Mouse (Mus musculus) limb, embryonic 13.5 days (tissue): ENCODE data around the gene Vmn2r104. TPM values are rescaled to one million over a fixed set of nuclear protein-coding genes. Genes with fewer than 3 reads are reported as not detected.

Experiments used
- ATAC-seq: fragments of 200-750 bp; cut with Nextera tagmentation; 2 replicates; pipeline ENCODE4 v1.8.0; 2017; ENCODE audit warnings: low read depth, moderate number of reproducible peaks, moderate TSS enrichment; ENCODE audit not compliant: low FRiP score
- H3K27ac ChIP-seq: fragments of 300-500 bp; sonication (generic); 2 replicates; pipeline ENCODE4 v1.5.1; 2015; ENCODE audit warnings: inconsistent platforms, mild to moderate bottlenecking, moderate library complexity
- H3K27me3 ChIP-seq: fragments of 300-500 bp; sonication (generic); 2 replicates; pipeline ENCODE4 v1.6.1; 2015; ENCODE audit warnings: mild to moderate bottlenecking, inconsistent platforms
- H3K36me3 ChIP-seq: fragments of 300-500 bp; sonication (generic); 2 replicates; pipeline ENCODE4 v1.6.1; 2015; ENCODE audit warnings: inconsistent platforms, mild to moderate bottlenecking, moderate library complexity
- H3K4me1 ChIP-seq: fragments of 300-500 bp; sonication (generic); 2 replicates; pipeline ENCODE4 v1.6.1; 2015; ENCODE audit warnings: inconsistent platforms
- H3K4me2 ChIP-seq: fragments of 300-500 bp; sonication (generic); replicated peaks from 2 replicates; pipeline ENCODE4 v1.6.1; 2015; ENCODE audit warnings: inconsistent platforms, mild to moderate bottlenecking, moderate library complexity
- H3K4me3 ChIP-seq: fragments of 300-500 bp; sonication (generic); 2 replicates; pipeline ENCODE4 v1.5.1; 2015; ENCODE audit warnings: moderate library complexity, mild to moderate bottlenecking, inconsistent platforms
- H3K9ac ChIP-seq: fragments of 300-500 bp; sonication (generic); 2 replicates; pipeline ENCODE4 v1.6.1; 2015; ENCODE audit warnings: mild to moderate bottlenecking, inconsistent platforms
- H3K9me3 ChIP-seq: fragments of 300-500 bp; sonication (generic); 2 replicates; pipeline ENCODE4 v1.6.1; 2016; ENCODE audit warnings: inconsistent platforms
- WGBS: fragments of 180-500 bp; shearing (Covaris S2); methylation state at CpG from one replicate; pipeline ENCODE4 v1.1.7; 2015; 5-methylcytosine and 5-hydroxymethylcytosine counted together
- polyA plus RNA-seq: library from polyadenylated mRNA; unstranded; fragments of >200 nt; fragmentation: Nextera tagmentation; extraction: Ambion mirVana; gene quantifications from 2 replicates; pipeline ENCODE4 v1.2.1, GENCODE M21; 2015

Vmn2r104 gene
- not detected in 2 replicates for polyA plus RNA-seq

GRCm38 (mm10) chr17:20048236-20048635 is at the start of gene Vmn2r104:
Gene Vmn2r104, minus strand, starts transcription at chr17:20048336.
- WGBS, result 90% methylated on average over 1 of the region's 1 CpGs
- no peak within 1 kb of the TSS for H3K4me3 ChIP-seq
- no peak for ATAC-seq
- H3K9me3 ChIP-seq, result peaks cover 47% of the 10 kb centered on the region
- H3K27ac ChIP-seq, result no peak within 1 kb of the TSS
- no peak within 1 kb of the TSS for H3K9ac ChIP-seq
- H3K27me3 ChIP-seq, result no peaks in the 10 kb centered on the region
- no peaks in the 10 kb centered on the region for H3K4me1 ChIP-seq
- H3K36me3 ChIP-seq, result no peaks in the 10 kb centered on the region
- H3K4me2 ChIP-seq, result no peak within 1 kb of the TSS

- no peak overlapping the region for H3K4me2 ChIP-seq
- H3K4me1 ChIP-seq, result no peaks in the 10 kb centered on the region
- WGBS, result 82% methylated on average over 6 of the region's 6 CpGs
- H3K36me3 ChIP-seq, result no peaks in the 10 kb centered on the region
- H3K9ac ChIP-seq, result no peak overlapping the region
- ATAC-seq, result no peak
- H3K27ac ChIP-seq, result no peak overlapping the region
- H3K4me3 ChIP-seq, result no peak overlapping the region
- H3K9me3 ChIP-seq, result peaks cover 21% of the 10 kb centered on the region
- H3K27me3 ChIP-seq, result no peaks in the 10 kb centered on the region
Measured at GRCm38 (mm10) chr17:20074090-20074489, 26.0 kb upstream of the Vmn2r104 start.

- H3K4me1 ChIP-seq, result no peaks in the 10 kb centered on the region
- no peak overlapping the region for H3K9ac ChIP-seq
- no peaks in the 10 kb centered on the region for H3K36me3 ChIP-seq
- 91% methylated on average over 4 of the region's 4 CpGs for WGBS
- no peaks in the 10 kb centered on the region for H3K27me3 ChIP-seq
- H3K4me2 ChIP-seq, result no peak overlapping the region
- H3K27ac ChIP-seq, result no peak overlapping the region
- no peak for ATAC-seq
- H3K4me3 ChIP-seq, result no peak overlapping the region
- peaks cover 18% of the 10 kb centered on the region for H3K9me3 ChIP-seq
Measured at GRCm38 (mm10) chr17:20071656-20072396, 23.7 kb upstream of the Vmn2r104 start.

Other genes with a start within 250 kb of the Vmn2r104 start
- not detected in 2 replicates for gene Fpr-rs7, start 65.9 kb upstream of the Vmn2r104 start, polyA plus RNA-seq
- gene Fpr-rs6, start 134.8 kb upstream of the Vmn2r104 start, polyA plus RNA-seq, result not detected in 2 replicates
- not detected in 2 replicates for gene Vmn2r105, start 186.7 kb upstream of the Vmn2r104 start, polyA plus RNA-seq
- gene Vmn2r106, start 237.2 kb upstream of the Vmn2r104 start, polyA plus RNA-seq, result not detected in 2 replicates